25 mouse cellular contexts compared by ENCODE assay signal in the genomic region with DNA sequence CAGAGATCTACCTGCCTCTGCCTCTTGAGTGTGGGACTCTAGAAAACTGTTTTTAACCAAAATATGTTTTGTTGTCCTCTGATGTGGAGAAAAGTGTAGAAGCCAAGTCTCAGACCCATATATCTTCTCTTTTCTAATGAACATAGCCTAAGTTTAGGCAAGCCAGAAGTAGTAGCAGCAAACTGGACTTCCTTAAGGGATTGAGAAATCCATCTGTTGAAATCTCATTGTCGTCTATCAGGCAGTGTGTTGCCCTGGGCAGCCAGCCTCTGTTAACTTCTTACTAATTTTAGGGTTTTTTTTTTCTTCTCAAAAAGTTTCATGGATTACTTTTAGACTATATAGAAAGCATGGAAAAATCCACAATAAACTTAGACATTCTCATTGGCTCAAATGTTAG.
"Had no signal": no experiment of that assay in that cellular context is flagged by ENCODE, and none has a peak within 500 bp of the region (broad histone marks: within the 10 kb centered on the region; RNA-seq: fewer than 3 reads in every experiment).

No protein-coding gene starts in this region.

- H3K36me3 ChIP-seq: heart, embryonic 10.5 days; heart, embryonic 12.5 days; hindbrain, embryonic 10.5 days; hindbrain, embryonic 13.5 days; hindbrain, embryonic 15.5 days; kidney, embryonic 15.5 days; limb, embryonic 10.5 days; limb, embryonic 12.5 days had no signal

- H3K9me3 ChIP-seq: heart, embryonic 10.5 days; heart, embryonic 12.5 days; hindbrain, embryonic 10.5 days; hindbrain, embryonic 13.5 days; hindbrain, embryonic 15.5 days; kidney, embryonic 15.5 days; limb, embryonic 10.5 days; limb, embryonic 12.5 days had no signal

- H3K27me3 ChIP-seq: heart, embryonic 12.5 days had no signal

- H3K4me1 ChIP-seq: heart, embryonic 10.5 days; heart, embryonic 12.5 days; hindbrain, embryonic 10.5 days; hindbrain, embryonic 13.5 days; hindbrain, embryonic 15.5 days; kidney, embryonic 15.5 days; limb, embryonic 10.5 days; limb, embryonic 12.5 days had no signal

- ATAC-seq: hindbrain, postnatal 0 days; intestine, embryonic 16.5 days had no signal

- H3K4me2 ChIP-seq: heart, embryonic 12.5 days; hindbrain, embryonic 13.5 days; hindbrain, embryonic 15.5 days; kidney, embryonic 15.5 days; limb, embryonic 12.5 days; liver, embryonic 11.5 days had no signal

- H3K4me3 ChIP-seq: heart, embryonic 10.5 days; heart, embryonic 12.5 days; hindbrain, embryonic 10.5 days; hindbrain, embryonic 13.5 days; hindbrain, embryonic 15.5 days; kidney, embryonic 15.5 days; left cerebral cortex, adult 2 months; limb, embryonic 10.5 days; limb, embryonic 12.5 days had no signal

- DNase-seq: gastrocnemius, postnatal 14 days; gastrocnemius, postnatal 36 days; heart, adult 18-20 months; heart, postnatal 10 days; heart, postnatal 4 days; kidney, adult 11 months; kidney, adult 2 months; kidney, adult 9 months; kidney, postnatal 14 days; kidney, postnatal 36 days; layer of hippocampus, adult 9-11 months; liver had no signal

- H3K27ac ChIP-seq: heart, embryonic 10.5 days; hindbrain, embryonic 10.5 days; hindbrain, embryonic 13.5 days; hindbrain, embryonic 15.5 days; hindbrain, postnatal 0 days; kidney, embryonic 15.5 days; kidney, postnatal 0 days; left cerebral cortex, adult 2 months; limb, embryonic 10.5 days; limb, embryonic 12.5 days had no signal

- H3K9ac ChIP-seq: heart, embryonic 12.5 days; hindbrain, embryonic 13.5 days; hindbrain, embryonic 15.5 days; kidney, embryonic 15.5 days; limb, embryonic 12.5 days had no signal
